Mouse (Mus musculus): ENCODE measurements around the gene Poc1b.

DNA sequence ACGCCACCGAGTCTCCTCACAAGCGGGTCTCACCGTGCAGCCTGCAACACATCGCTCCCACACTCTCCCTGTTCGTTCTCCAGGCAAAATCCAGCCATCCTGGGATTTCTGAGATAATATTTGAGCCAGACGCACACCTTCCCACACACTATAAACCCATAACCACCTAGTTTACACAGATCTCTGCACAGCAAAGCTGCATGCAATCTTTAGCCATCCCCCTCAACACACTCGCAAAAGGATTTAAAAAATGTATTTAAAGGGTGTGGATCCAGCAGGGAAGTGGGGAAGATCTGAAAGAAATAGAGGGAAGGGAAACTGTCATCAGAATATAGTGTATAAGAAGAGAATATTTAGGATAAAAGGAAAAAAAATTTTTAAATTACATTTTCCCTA lies 9.4 kb downstream of the Poc1b start:
- TF ChIP-seq CTCF (IDR thresholded peaks at IDR 0.05; ENCODE audit: low read depth, low read length) (no peak), POLR2A (IDR thresholded peaks at IDR 0.05; ENCODE audit: extremely low read depth, insufficient read depth, low read length) (no peak)
